Mouse (Mus musculus) testis, adult 2 months (tissue): ENCODE results near the gene Tra2a. TPM values are rescaled to one million over a fixed set of nuclear protein-coding genes. Genes with fewer than 3 reads are reported as not detected.

Experiments
- H3K27ac ChIP-seq: fragments of 200-500 bp; 2 replicates; pipeline ENCODE4 v1.5.1; 2012; ENCODE audit warnings: low read depth, low read length; ENCODE audit not compliant: control insufficient read depth, insufficient read depth
- H3K27me3 ChIP-seq: fragments of 200-500 bp; 2 replicates; pipeline ENCODE4 v1.6.1; 2012; ENCODE audit warnings: mild to moderate bottlenecking, low read length, moderate library complexity; ENCODE audit not compliant: control insufficient read depth, insufficient read depth
- H3K36me3 ChIP-seq: fragments of 200-500 bp; 2 replicates; pipeline ENCODE4 v1.6.1; 2012; ENCODE audit warnings: mild to moderate bottlenecking, low read length; ENCODE audit not compliant: control insufficient read depth, insufficient read depth
- H3K4me1 ChIP-seq: fragments of 200-500 bp; 2 replicates; pipeline ENCODE4 v1.6.1; 2012; ENCODE audit warnings: low read length; ENCODE audit not compliant: control insufficient read depth, insufficient read depth
- H3K4me3 ChIP-seq: fragments of 200-500 bp; 2 replicates; pipeline ENCODE4 v1.5.1; 2012; ENCODE audit warnings: low read depth, mild to moderate bottlenecking, low read length, moderate library complexity, mixed read lengths; ENCODE audit not compliant: control insufficient read depth
- CTCF ChIP-seq: fragments of 200-500 bp; IDR thresholded peaks from 2 replicates; pipeline ENCODE4 v1.5.1; 2012; ENCODE audit warnings: low read depth, mild to moderate bottlenecking, inconsistent platforms, low read length, moderate library complexity; ENCODE audit not compliant: control insufficient read depth, insufficient read depth, insufficient replicate concordance
- POLR2A ChIP-seq: fragments of 200-500 bp; IDR thresholded peaks from 2 replicates; pipeline ENCODE4 v1.6.1; 2012; ENCODE audit warnings: low read depth, mild to moderate bottlenecking, inconsistent platforms, low read length, moderate library complexity; ENCODE audit not compliant: control insufficient read depth
- polyA plus RNA-seq: library from polyadenylated mRNA; depleted of rRNA; stranded (reverse); fragments of >200 nt; gene quantifications from 2 replicates; pipeline ENCODE4 v1.2.3, GENCODE M21; 2012; rRNA removed

The Tra2a gene
- 36.2 and 45.4 TPM in 2 replicates for polyA plus RNA-seq

DNA sequence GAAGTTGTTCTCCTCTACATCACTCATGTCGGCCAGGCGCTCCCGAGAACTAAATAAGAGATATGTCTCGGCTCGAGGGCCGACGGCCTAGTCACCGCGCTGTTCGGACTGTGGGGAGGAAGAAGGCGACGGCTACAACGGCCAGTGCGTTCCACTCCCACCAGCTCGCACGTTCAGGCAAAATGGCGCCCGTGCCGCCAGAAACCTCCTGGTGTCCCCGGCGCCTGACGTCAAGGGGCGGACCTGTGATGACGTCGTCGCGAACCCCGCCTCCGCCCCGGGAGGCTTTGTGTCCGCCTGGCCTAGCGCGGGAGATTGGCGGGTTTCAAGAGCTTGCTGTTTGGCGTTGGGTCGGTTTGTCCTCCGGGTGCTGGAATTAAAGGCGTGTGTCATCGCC, at the start of gene Tra2a:
Tra2a (minus strand) TSS at position 187 of the 397 bp plus-strand sequence.
- H3K4me1 ChIP-seq = peaks cover 2% of the 10 kb centered on the region
- no peaks in the 10 kb centered on the region for H3K27me3 ChIP-seq
- H3K36me3 ChIP-seq = no peaks in the 10 kb centered on the region
- TF ChIP-seq CTCF (peak; percentile 31; the same call in 1 of the 2 replicates), POLR2A (peak; percentile 99)
- H3K4me3 ChIP-seq = peak within 1 kb of the TSS; percentile 99
- H3K27ac ChIP-seq = peak within 1 kb of the TSS; percentile 100

GRCm38 (mm10) chr6:49298286-49298685, 34.5 kb upstream of the Tra2a start:
- Histone ChIP-seq H3K4me3 (no peak overlapping the region), H3K4me1 (no peaks in the 10 kb centered on the region), H3K27ac (no peak overlapping the region), H3K36me3 (no peaks in the 10 kb centered on the region), H3K27me3 (no peaks in the 10 kb centered on the region)
- no peak for TF ChIP-seq CTCF
- TF ChIP-seq POLR2A = no peak

GRCm38 (mm10) chr6:49282122-49282521, 18.3 kb upstream of the Tra2a start:
- no peaks in the 10 kb centered on the region for H3K27me3 ChIP-seq
- H3K27ac ChIP-seq = no peak overlapping the region
- no peaks in the 10 kb centered on the region for H3K4me1 ChIP-seq
- TF ChIP-seq POLR2A (no peak), CTCF (no peak)
- no peaks in the 10 kb centered on the region for H3K36me3 ChIP-seq
- no peak overlapping the region for H3K4me3 ChIP-seq

DNA sequence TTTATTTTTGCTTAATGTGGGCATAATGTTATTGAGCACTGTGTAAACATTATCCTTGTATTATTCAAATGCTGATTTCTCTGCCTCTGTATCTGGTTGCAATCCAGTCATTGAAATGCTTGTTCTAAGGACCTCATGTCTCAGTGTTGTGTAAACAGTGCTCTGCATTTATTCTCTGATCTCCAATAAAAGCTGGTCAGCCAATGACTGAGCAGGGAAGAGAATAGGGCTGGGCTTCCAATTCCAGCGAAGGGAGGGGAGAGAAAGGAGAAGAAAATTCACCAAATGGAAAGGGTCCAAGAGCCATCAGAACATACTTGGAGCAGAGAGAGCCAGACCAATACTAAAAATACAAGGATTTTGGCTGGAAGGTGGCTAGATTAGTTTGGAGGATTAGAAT, 17.1 kb upstream of the Tra2a start:
- Histone ChIP-seq H3K27ac (no peak overlapping the region), H3K27me3 (no peaks in the 10 kb centered on the region), H3K36me3 (no peaks in the 10 kb centered on the region), H3K4me3 (no peak overlapping the region), H3K4me1 (no peaks in the 10 kb centered on the region)
- TF ChIP-seq POLR2A (no peak), CTCF (no peak)

DNA sequence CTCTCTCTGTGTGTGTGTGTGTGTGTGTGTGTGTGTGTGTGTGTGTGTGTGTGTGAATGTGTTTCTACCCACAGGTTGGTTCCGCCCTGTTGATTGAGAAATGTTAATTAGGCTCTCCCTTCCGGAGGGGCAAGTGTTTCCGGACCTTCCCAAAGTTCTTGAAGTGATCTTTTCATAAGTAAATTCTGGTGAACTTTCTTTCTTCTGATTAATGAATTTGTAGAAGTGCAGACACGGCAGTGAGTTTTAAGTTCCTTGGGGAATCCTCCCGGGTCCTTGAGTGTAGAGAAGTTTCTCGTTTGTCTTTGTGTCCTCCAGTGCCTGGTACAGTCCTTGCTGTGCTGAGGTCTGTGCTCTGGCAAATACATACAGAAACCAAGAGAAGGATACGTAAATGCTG, 11.5 kb upstream of the Tra2a start:
- Histone ChIP-seq H3K27ac (no peak overlapping the region), H3K36me3 (no peaks in the 10 kb centered on the region), H3K4me3 (no peak overlapping the region), H3K4me1 (no peaks in the 10 kb centered on the region), H3K27me3 (no peaks in the 10 kb centered on the region)
- no peak for TF ChIP-seq CTCF
- no peak for TF ChIP-seq POLR2A

GRCm38 (mm10) chr6:49274416-49275091, 10.7 kb upstream of the Tra2a start:
- TF ChIP-seq CTCF = no peak
- no peak overlapping the region for H3K4me3 ChIP-seq
- no peak overlapping the region for H3K27ac ChIP-seq
- H3K4me1 ChIP-seq = no peaks in the 10 kb centered on the region
- no peaks in the 10 kb centered on the region for H3K36me3 ChIP-seq
- no peaks in the 10 kb centered on the region for H3K27me3 ChIP-seq

DNA sequence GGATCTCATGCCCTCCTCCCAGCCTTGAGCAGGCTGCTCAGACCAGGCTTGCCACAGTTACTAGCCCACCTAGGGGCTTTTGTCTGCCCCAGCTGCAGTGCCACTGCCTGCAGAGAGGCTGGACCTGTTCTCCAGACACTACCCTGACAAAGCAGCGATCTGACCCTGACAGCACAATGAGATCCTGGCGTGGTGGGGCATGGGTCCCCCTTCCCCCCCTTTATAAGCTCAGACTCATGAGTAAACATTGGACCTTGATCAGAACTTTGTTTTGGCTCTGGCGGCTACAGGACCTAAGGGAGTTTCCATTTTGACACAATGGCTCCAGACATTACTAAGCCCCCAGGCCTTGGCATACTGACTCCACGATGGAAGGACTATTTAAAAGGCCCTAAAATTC, 10.1 kb upstream of the Tra2a start:
- no peaks in the 10 kb centered on the region for H3K27me3 ChIP-seq
- no peaks in the 10 kb centered on the region for H3K36me3 ChIP-seq
- H3K4me3 ChIP-seq = no peak overlapping the region
- H3K4me1 ChIP-seq = no peaks in the 10 kb centered on the region
- no peak overlapping the region for H3K27ac ChIP-seq
- no peak for TF ChIP-seq POLR2A
- TF ChIP-seq CTCF = no peak
